20 mouse cellular contexts compared by ENCODE assay signal in genomic region chr17:10357348-10357747, GRCm38 (mm10). TPM values are rescaled to one million over a fixed set of nuclear protein-coding genes. Genes with fewer than 3 reads are reported as not detected.
DNase-seq lines count a peak whose midpoint lies in the region; ATAC-seq and TF ChIP-seq lines count a peak whose summit lies in the region.
"Had no signal": no experiment of that assay in that cellular context is flagged by ENCODE, and none has a peak within 500 bp of the region (broad histone marks: within the 10 kb centered on the region; RNA-seq: fewer than 3 reads in every experiment).

No protein-coding gene starts in this region.

- no peak overlapping the region for H3K27ac ChIP-seq in cerebellum, adult 2 months (ENCODE audit: insufficient read depth, low read length)
- peak overlapping the region; percentile 87; the same call in 1 of the 2 replicates for H3K27ac ChIP-seq in heart, embryonic 10.5 days
- H3K27ac ChIP-seq in heart, embryonic 12.5 days (ENCODE audit: poor library complexity, severe bottlenecking) = no peak overlapping the region
- H3K27ac ChIP-seq in forebrain, postnatal 0 days (ENCODE audit: low read depth, low read length) = no peak overlapping the region
- H3K27ac ChIP-seq in midbrain, postnatal 0 days (ENCODE audit: low read depth, low read length) = no peak overlapping the region
- H3K27ac ChIP-seq: embryonic facial prominence, embryonic 10.5 days; intestine, embryonic 15.5 days; kidney, embryonic 15.5 days; liver, embryonic 13.5 days; lung, embryonic 15.5 days; macrophage; neural tube, embryonic 13.5 days had no signal

- no peak for ATAC-seq in heart, embryonic 12.5 days (ENCODE audit: insufficient number of reproducible peaks, low FRiP score)
- peak; percentile 90 for ATAC-seq in forebrain, postnatal 0 days
- ATAC-seq in midbrain, postnatal 0 days (ENCODE audit: low FRiP score) = no peak
- ATAC-seq: CD4-positive, CD25-positive, alpha-beta regulatory T cell, adult 4 months; intestine, embryonic 15.5 days had no signal

- H3K9me3 ChIP-seq in heart, embryonic 10.5 days = no peaks in the 10 kb centered on the region
- no peaks in the 10 kb centered on the region for H3K9me3 ChIP-seq in heart, embryonic 12.5 days (replicated peaks)
- H3K9me3 ChIP-seq in forebrain, postnatal 0 days (ENCODE audit: low read length) = no peaks in the 10 kb centered on the region
- no peaks in the 10 kb centered on the region for H3K9me3 ChIP-seq in midbrain, postnatal 0 days (ENCODE audit: low read length)
- H3K9me3 ChIP-seq: embryonic facial prominence, embryonic 10.5 days; heart, embryonic 15.5 days; intestine, embryonic 15.5 days; kidney, embryonic 15.5 days; liver, embryonic 13.5 days; lung, embryonic 15.5 days; neural tube, embryonic 13.5 days had no signal

- no peaks in the 10 kb centered on the region for H3K36me3 ChIP-seq in heart, embryonic 10.5 days
- no peaks in the 10 kb centered on the region for H3K36me3 ChIP-seq in heart, embryonic 12.5 days
- no peaks in the 10 kb centered on the region for H3K36me3 ChIP-seq in forebrain, postnatal 0 days (ENCODE audit: insufficient read depth)
- no peaks in the 10 kb centered on the region for H3K36me3 ChIP-seq in midbrain, postnatal 0 days (ENCODE audit: insufficient read depth, low read length)
- H3K36me3 ChIP-seq: embryonic facial prominence, embryonic 10.5 days; heart, embryonic 15.5 days; intestine, embryonic 15.5 days; kidney, embryonic 15.5 days; liver, embryonic 13.5 days; lung, embryonic 15.5 days; neural tube, embryonic 13.5 days had no signal

- no peaks in the 10 kb centered on the region for H3K4me1 ChIP-seq in cerebellum, adult 2 months (ENCODE audit: control insufficient read depth, insufficient read depth, low read length)
- H3K4me1 ChIP-seq in heart, embryonic 10.5 days = peaks cover 62% of the 10 kb centered on the region
- H3K4me1 ChIP-seq in heart, embryonic 12.5 days (replicated peaks) = peaks cover 56% of the 10 kb centered on the region
- no peaks in the 10 kb centered on the region for H3K4me1 ChIP-seq in forebrain, postnatal 0 days (ENCODE audit: insufficient read depth)
- H3K4me1 ChIP-seq in midbrain, postnatal 0 days (ENCODE audit: insufficient read depth, low read length) = no peaks in the 10 kb centered on the region
- H3K4me1 ChIP-seq: intestine, embryonic 15.5 days had no signal

- no peak for DNase-seq in cerebellum, adult 2 months
- no peak for DNase-seq in cerebellum, adult 8-10 months
- no peak for DNase-seq in heart, embryonic 10.5 days (ENCODE audit: low spot score)
- peak; percentile 60 for DNase-seq in forebrain, postnatal 0 days
- DNase-seq in midbrain, postnatal 0 days (ENCODE audit: low spot score) = peak; percentile 36
- DNase-seq in layer of hippocampus, adult 9-10 months (ENCODE audit: low spot score) = no peak
- DNase-seq in adrenal gland, postnatal 25 days = no peak
- DNase-seq: adrenal gland, adult 8-10 months; cerebellum, adult 9-10 months; heart, adult 11 months; liver, embryonic 13.5 days had no signal

- TF ChIP-seq POLR2A in cerebellum, adult 2 months (IDR thresholded peaks at IDR 0.05; ENCODE audit: borderline replicate concordance, insufficient read depth, low read length) = no peak

- H3K9ac ChIP-seq in heart, embryonic 12.5 days = no peak overlapping the region
- H3K9ac ChIP-seq in forebrain, postnatal 0 days = no peak overlapping the region
- no peak overlapping the region for H3K9ac ChIP-seq in midbrain, postnatal 0 days (replicated peaks; ENCODE audit: low read length, poor library complexity, severe bottlenecking)
- H3K9ac ChIP-seq: heart, embryonic 15.5 days; intestine, embryonic 15.5 days; kidney, embryonic 15.5 days; liver, embryonic 13.5 days; lung, embryonic 15.5 days; neural tube, embryonic 13.5 days had no signal

- no peaks in the 10 kb centered on the region for H3K27me3 ChIP-seq in cerebellum, adult 2 months (ENCODE audit: control insufficient read depth, insufficient read depth, low read length)
- no peaks in the 10 kb centered on the region for H3K27me3 ChIP-seq in heart, embryonic 10.5 days (ENCODE audit: insufficient read depth, poor library complexity, severe bottlenecking)
- no peaks in the 10 kb centered on the region for H3K27me3 ChIP-seq in heart, embryonic 12.5 days (replicated peaks)
- H3K27me3 ChIP-seq in forebrain, postnatal 0 days (ENCODE audit: insufficient read depth, low read length) = no peaks in the 10 kb centered on the region
- no peaks in the 10 kb centered on the region for H3K27me3 ChIP-seq in midbrain, postnatal 0 days (ENCODE audit: insufficient read depth, low read length)
- H3K27me3 ChIP-seq: heart, embryonic 15.5 days; intestine, embryonic 15.5 days; kidney, embryonic 15.5 days; liver, embryonic 13.5 days; lung, embryonic 15.5 days; neural tube, embryonic 13.5 days had no signal

- H3K4me2 ChIP-seq in heart, embryonic 12.5 days = no peak overlapping the region
- H3K4me2 ChIP-seq in forebrain, postnatal 0 days (ENCODE audit: low read depth) = peak overlapping the region; percentile 19; the same call in 1 of the 2 replicates
- peak overlapping the region; percentile 13 for H3K4me2 ChIP-seq in midbrain, postnatal 0 days (ENCODE audit: low read depth, low read length, poor library complexity, severe bottlenecking)
- H3K4me2 ChIP-seq: heart, embryonic 15.5 days; intestine, embryonic 15.5 days; kidney, embryonic 15.5 days; liver, embryonic 13.5 days; lung, embryonic 15.5 days; neural tube, embryonic 13.5 days had no signal

- WGBS in cerebellum, adult 2 months = 9% methylated on average over 12 of the region's 12 CpGs
- 86% methylated on average over 12 of the region's 12 CpGs for WGBS in heart, embryonic 10.5 days
- WGBS in heart, embryonic 12.5 days = 83% methylated on average over 12 of the region's 12 CpGs
- 44% methylated on average over 12 of the region's 12 CpGs for WGBS in forebrain, postnatal 0 days
- WGBS in midbrain, postnatal 0 days = 19% methylated on average over 12 of the region's 12 CpGs

- peak overlapping the region; percentile 26 for H3K4me3 ChIP-seq in cerebellum, adult 2 months (replicated peaks; ENCODE audit: insufficient read depth, low read depth, low read length)
- no peak overlapping the region for H3K4me3 ChIP-seq in heart, embryonic 10.5 days
- no peak overlapping the region for H3K4me3 ChIP-seq in heart, embryonic 12.5 days
- no peak overlapping the region for H3K4me3 ChIP-seq in forebrain, postnatal 0 days (ENCODE audit: low read depth, low read length)
- H3K4me3 ChIP-seq in midbrain, postnatal 0 days (ENCODE audit: low read depth, low read length) = no peak overlapping the region
- H3K4me3 ChIP-seq: embryonic facial prominence, embryonic 10.5 days; heart, embryonic 15.5 days; intestine, embryonic 15.5 days; kidney, embryonic 15.5 days; liver, embryonic 13.5 days; lung, embryonic 15.5 days; neural tube, embryonic 13.5 days had no signal

- TF ChIP-seq CTCF in cerebellum, adult 2 months (IDR thresholded peaks at IDR 0.05; ENCODE audit: borderline replicate concordance, insufficient read depth, low read depth, low read length) = no peak
- no peak for TF ChIP-seq CTCF in forebrain, postnatal 0 days (IDR thresholded peaks at IDR 0.05; ENCODE audit: low read depth)
- TF ChIP-seq CTCF in midbrain, postnatal 0 days (IDR thresholded peaks at IDR 0.05) = no peak

RNA-seq across cellular contexts. Expression of gene Qk, which starts 37.7 kb away (rescaled TPM):
- polyA plus RNA-seq in cerebellum, adult 2 months (2012; rRNA removed) = 276 and 278 TPM in 2 replicates
- polyA plus RNA-seq in heart, embryonic 10.5 days (2016; fragmentation: Nextera tagmentation; extraction: Ambion mirVana) = 39.3 and 44.5 TPM in 2 replicates
- 41.5 and 44.9 TPM in 2 replicates for polyA plus RNA-seq in heart, embryonic 12.5 days (2016; fragmentation: Nextera tagmentation; extraction: Ambion mirVana)
- total RNA-seq in forebrain, postnatal 0 days (2014; rRNA removed) = 203 and 225 TPM in 2 replicates
- 27.0 and 43.0 TPM in 2 replicates for polyA plus RNA-seq in forebrain, postnatal 0 days (2015; fragmentation: Nextera tagmentation; extraction: Ambion mirVana)
- total RNA-seq in midbrain, postnatal 0 days (2014; rRNA removed) = 293 and 297 TPM in 2 replicates
- polyA plus RNA-seq in midbrain, postnatal 0 days (2015; fragmentation: Nextera tagmentation; extraction: Ambion mirVana) = 43.3 and 47.4 TPM in 2 replicates
- 189 and 200 TPM in 2 replicates for total RNA-seq in adrenal gland, postnatal 25 days (2021)

Comparison
In these comparisons a context has a peak if more than half of its experiments do, and no peak if none do; other contexts are left out.
1. DNase-seq: peak in forebrain, postnatal 0 days (single experiment) and midbrain, postnatal 0 days (single experiment); none in cerebellum, adult 2 months (0 of 2), cerebellum, adult 8-10 months (single experiment), heart, embryonic 10.5 days (single experiment), layer of hippocampus, adult 9-10 months (single experiment) and adrenal gland, postnatal 25 days (single experiment).